Mouse (Mus musculus) ES-E14 (cell line): Measurements from ENCODE around the gene Rpa2. TPM values are rescaled to one million over a fixed set of nuclear protein-coding genes. Genes with fewer than 3 reads are reported as not detected.

Experiments
- DNase-seq: peaks from one replicate; pipeline ENCODE4 v3.0.0-alpha.2; 2013; ENCODE audit warnings: low read depth, low spot score
- H3K27ac ChIP-seq: 2 replicates; pipeline ENCODE4 v1.5.1; 2012; ENCODE audit warnings: low read depth, mild to moderate bottlenecking, low read length, moderate library complexity, mixed read lengths; ENCODE audit not compliant: poor library complexity, insufficient read depth, severe bottlenecking
- H3K36me3 ChIP-seq: 2 replicates; pipeline ENCODE4 v1.6.1; 2012; ENCODE audit warnings: mild to moderate bottlenecking, low read length, moderate library complexity, mixed read lengths; ENCODE audit not compliant: control insufficient read depth, poor library complexity, insufficient read depth, severe bottlenecking
- H3K4me1 ChIP-seq, 2 experiments: fragments of 150-350 bp in 1 of 2; sonication (generic) in 1 of 2; 2 replicates each; pipeline ENCODE4 v1.6.1; 2012; ENCODE audit warnings: low read length in 2 of 2, mild to moderate bottlenecking in 1 of 2, mixed read lengths in 1 of 2; ENCODE audit not compliant: control insufficient read depth in 2 of 2, insufficient read depth in 2 of 2, poor library complexity in 1 of 2
- H3K4me3 ChIP-seq, 2 experiments: fragments of 150-350 bp in 1 of 2; sonication (generic) in 1 of 2; 2 replicates each; pipeline ENCODE4 v1.5.1; 2012; ENCODE audit warnings: low read length in 2 of 2, low read depth in 1 of 2, mild to moderate bottlenecking in 1 of 2, mixed read lengths in 1 of 2; ENCODE audit not compliant: insufficient read depth in 1 of 2, poor library complexity in 1 of 2, severe bottlenecking in 1 of 2
- H3K9ac ChIP-seq: 2 replicates; pipeline ENCODE4 v1.6.1; 2012; ENCODE audit warnings: low read depth, mild to moderate bottlenecking, low read length, mixed read lengths; ENCODE audit not compliant: poor library complexity, insufficient read depth, severe bottlenecking
- H3K9me3 ChIP-seq: fragments of 150-350 bp; sonication (generic); 2 replicates; pipeline ENCODE4 v1.6.1; 2012; ENCODE audit warnings: low read depth, mild to moderate bottlenecking, low read length; ENCODE audit not compliant: control insufficient read depth, insufficient read depth
- CHD2 ChIP-seq: IDR thresholded peaks from 2 replicates; pipeline ENCODE4 v1.6.1; 2014; ENCODE audit warnings: mild to moderate bottlenecking, low read depth, low read length, inconsistent platforms
- HCFC1 ChIP-seq: IDR thresholded peaks from 2 replicates; pipeline ENCODE4 v1.6.1; 2012; ENCODE audit warnings: low read length, inconsistent platforms, borderline replicate concordance; ENCODE audit not compliant: insufficient read depth
- MAFK ChIP-seq: IDR thresholded peaks from 2 replicates; pipeline ENCODE4 v1.6.1; 2014; ENCODE audit warnings: mild to moderate bottlenecking, low read depth, low read length, inconsistent platforms; ENCODE audit not compliant: insufficient read depth
- ZC3H11A ChIP-seq: IDR thresholded peaks from 2 replicates; pipeline ENCODE4 v1.6.1; 2012; ENCODE audit warnings: low read depth, mild to moderate bottlenecking, inconsistent platforms, low read length, borderline replicate concordance
- ZNF384 ChIP-seq: IDR thresholded peaks from 2 replicates; pipeline ENCODE4 v1.6.1; 2012; ENCODE audit warnings: low read depth, low read length, inconsistent platforms
- in situ Hi-C, 2 experiments: fragments of 600-800 bp; cut with MboI; formaldehyde crosslinking; loops; one replicate each; pipeline ENCODE4 v1.15.1; 2025; ENCODE audit warnings: low sequenced_read_pairs in 2 of 2, inconsistent platforms in 1 of 2; ENCODE audit not compliant: unreplicated experiment in 2 of 2
- total RNA-seq: library from RNA; depleted of rRNA; stranded (reverse); fragments of 300-350 nt; gene quantifications from 2 replicates; pipeline ENCODE4 v1.2.3, GENCODE M21; 2012

The Rpa2 gene
- total RNA-seq, 1 experiment, result 112 TPM

GRCm38 (mm10) chr4:132806620-132807191 lies 38.6 kb downstream of the Rpa2 start:
- Histone ChIP-seq H3K4me1 (peaks cover 4 to 9% of the 10 kb centered on the region in 2 experiments; a peak in 2 of 4 replicates), H3K36me3 (no peaks in the 10 kb centered on the region), H3K9ac (no peak overlapping the region), H3K9me3 (no peaks in the 10 kb centered on the region), H3K4me3 (no peak overlapping the region), H3K27ac (no peak overlapping the region)
- in situ Hi-C loops, result no loop called here
- no peak for DNase-seq
- no peak for TF ChIP-seq ZC3H11A

DNA sequence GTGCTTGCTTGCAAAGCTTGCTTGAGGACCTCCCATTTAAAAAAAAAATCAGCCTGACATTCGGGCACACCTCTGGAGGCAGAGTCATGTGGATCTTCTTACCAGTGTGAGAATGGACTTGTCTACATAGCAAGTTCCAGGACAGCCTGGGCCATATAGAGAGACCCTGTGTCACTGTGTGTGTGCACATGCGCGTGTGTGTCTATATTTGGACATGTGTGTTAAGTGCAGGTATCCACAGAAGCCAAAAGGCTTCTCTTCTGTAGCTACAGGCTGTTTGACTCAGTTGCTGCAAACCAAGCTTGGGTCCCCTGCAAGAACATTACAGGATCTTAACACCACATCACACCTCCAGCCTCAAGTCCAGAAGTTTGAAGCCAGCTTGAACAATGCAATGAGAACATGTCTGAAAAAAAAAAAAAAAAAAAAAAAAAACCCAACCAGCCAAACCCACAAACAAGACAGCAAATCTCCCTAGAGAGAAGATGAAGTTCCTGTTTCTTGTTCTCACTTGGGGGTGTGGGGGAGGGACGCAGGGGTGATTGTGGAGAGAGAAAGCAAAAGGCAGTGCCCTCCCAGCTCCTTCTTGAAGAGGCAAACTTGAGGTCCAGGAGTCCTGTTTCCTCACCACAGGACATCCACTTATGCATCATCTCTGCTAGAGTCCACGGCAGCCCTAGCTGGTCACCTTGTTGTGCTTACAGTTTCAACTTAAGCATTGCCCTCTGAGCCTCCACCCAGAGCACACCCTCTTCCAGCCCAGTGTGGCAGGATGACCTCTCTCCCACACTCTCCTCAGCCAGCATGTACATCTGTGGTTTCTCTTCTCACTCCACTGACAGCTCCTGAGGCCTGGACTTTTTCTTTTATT lies 39.9 kb downstream of the Rpa2 start:
- no peak for DNase-seq
- H3K4me1 ChIP-seq, result peaks cover 2 to 6% of the 10 kb centered on the region in 2 experiments; a peak in 1 of 4 replicates
- H3K9ac ChIP-seq, result no peak overlapping the region
- H3K36me3 ChIP-seq, result no peaks in the 10 kb centered on the region
- no peak overlapping the region for H3K27ac ChIP-seq
- H3K9me3 ChIP-seq, result no peaks in the 10 kb centered on the region
- in situ Hi-C loops, result no loop called here
- no peak overlapping the region for H3K4me3 ChIP-seq
- no peak for TF ChIP-seq CHD2
- 0 out of 2 replicates have a peak, but pooled peaks have one; percentile 20 for TF ChIP-seq ZNF384

DNA sequence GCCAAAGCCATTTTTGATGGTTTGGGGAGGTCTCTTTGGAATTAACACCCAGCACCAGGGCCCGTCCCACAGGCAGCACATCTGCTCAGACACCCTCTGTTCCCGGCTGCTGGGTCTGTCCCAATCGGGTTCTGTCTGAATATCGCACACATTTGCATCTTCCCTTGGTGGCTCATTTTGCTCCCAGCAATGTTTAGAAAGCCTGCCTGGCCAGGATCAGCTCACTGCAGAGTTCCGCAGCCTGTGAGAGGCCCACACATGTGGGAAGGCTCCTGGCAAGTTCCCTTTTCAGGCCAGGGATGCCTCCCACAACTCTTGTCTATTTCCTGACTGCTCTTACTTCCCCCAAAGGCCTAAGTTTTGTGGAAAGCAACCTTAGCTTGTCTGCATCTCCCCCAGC lies 41.5 kb downstream of the Rpa2 start:
- H3K9me3 ChIP-seq, result no peaks in the 10 kb centered on the region
- H3K9ac ChIP-seq, result no peak overlapping the region
- peaks cover 2 to 3% of the 10 kb centered on the region in 2 experiments; a peak in 1 of 4 replicates for H3K4me1 ChIP-seq
- H3K27ac ChIP-seq, result no peak overlapping the region
- H3K36me3 ChIP-seq, result no peaks in the 10 kb centered on the region
- TF ChIP-seq ZC3H11A, result no peak
- no peak for TF ChIP-seq ZNF384
- TF ChIP-seq CHD2, result no peak
- in situ Hi-C loops, result no loop called here
- DNase-seq, result no peak
- H3K4me3 ChIP-seq, result no peak overlapping the region

GRCm38 (mm10) chr4:132816404-132816803 lies 48.3 kb downstream of the Rpa2 start:
- no peaks in the 10 kb centered on the region for H3K36me3 ChIP-seq
- no peaks in the 10 kb centered on the region for H3K9me3 ChIP-seq
- in situ Hi-C loops, result no loop called here
- H3K4me1 ChIP-seq, result no peaks in the 10 kb centered on the region
- TF ChIP-seq ZC3H11A, result no peak
- no peak for TF ChIP-seq HCFC1
- TF ChIP-seq ZNF384, result no peak
- TF ChIP-seq CHD2, result no peak
- no peak for TF ChIP-seq MAFK
- no peak overlapping the region for H3K9ac ChIP-seq
- no peak for DNase-seq
- H3K4me3 ChIP-seq, result no peak overlapping the region
- H3K27ac ChIP-seq, result no peak overlapping the region

DNA sequence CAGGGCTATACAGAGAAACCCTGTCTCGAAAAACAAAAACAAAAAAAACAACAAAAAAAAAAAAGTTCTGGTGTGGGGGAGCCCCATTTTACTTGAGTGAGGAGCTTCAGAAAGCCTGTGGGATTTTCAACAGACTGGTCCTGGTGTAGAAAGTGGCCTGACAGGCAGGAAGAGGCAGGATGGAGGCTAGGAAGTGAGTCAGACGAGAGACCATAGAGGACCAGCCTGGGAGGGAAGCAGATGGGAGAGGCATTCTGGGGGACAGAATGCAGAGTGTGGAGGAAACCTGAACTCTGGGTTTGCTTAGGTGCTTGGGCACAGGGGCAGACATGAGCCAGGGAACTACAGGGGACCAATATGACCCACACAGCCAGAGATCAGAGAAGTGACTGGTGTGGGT lies 48.7 kb downstream of the Rpa2 start:
- no peaks in the 10 kb centered on the region for H3K9me3 ChIP-seq
- H3K4me3 ChIP-seq, result no peak overlapping the region
- H3K36me3 ChIP-seq, result no peaks in the 10 kb centered on the region
- H3K4me1 ChIP-seq, result no peaks in the 10 kb centered on the region
- H3K27ac ChIP-seq, result no peak overlapping the region
- DNase-seq, result no peak
- no peak overlapping the region for H3K9ac ChIP-seq
- in situ Hi-C loops, result no loop called here
- no peak for TF ChIP-seq MAFK
- no peak for TF ChIP-seq CHD2
- TF ChIP-seq HCFC1, result no peak
- TF ChIP-seq ZC3H11A, result no peak
- TF ChIP-seq ZNF384, result no peak
